Mouse (Mus musculus): ENCODE measurements at regions not wholly inside any gene's neighbourhood (a gene's known extent, or its start where the extent isn't known, plus 50 kb on each side); places are given as distances from the start of the nearest gene placed in this dataset.

DNA sequence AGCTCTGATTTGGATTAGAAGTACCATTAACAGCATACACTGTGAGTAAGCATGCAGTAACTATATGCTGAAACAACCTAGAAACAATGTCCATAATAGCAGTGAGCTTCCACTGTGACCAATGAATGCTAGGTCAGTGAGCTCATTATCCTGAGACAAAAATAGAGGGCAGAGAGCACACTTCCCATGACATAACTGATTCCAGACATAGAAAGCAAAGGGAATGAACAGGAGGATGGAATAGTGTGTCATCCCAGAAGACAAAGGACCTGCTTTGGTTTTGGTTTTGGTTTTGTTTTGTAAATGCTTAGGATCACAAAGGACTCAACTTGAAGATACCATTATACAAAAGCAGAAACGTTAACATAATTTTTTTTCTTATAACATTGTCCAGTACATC lies 150.8 kb upstream of the Nr3c2 start:
- no peak for DNase-seq

DNA sequence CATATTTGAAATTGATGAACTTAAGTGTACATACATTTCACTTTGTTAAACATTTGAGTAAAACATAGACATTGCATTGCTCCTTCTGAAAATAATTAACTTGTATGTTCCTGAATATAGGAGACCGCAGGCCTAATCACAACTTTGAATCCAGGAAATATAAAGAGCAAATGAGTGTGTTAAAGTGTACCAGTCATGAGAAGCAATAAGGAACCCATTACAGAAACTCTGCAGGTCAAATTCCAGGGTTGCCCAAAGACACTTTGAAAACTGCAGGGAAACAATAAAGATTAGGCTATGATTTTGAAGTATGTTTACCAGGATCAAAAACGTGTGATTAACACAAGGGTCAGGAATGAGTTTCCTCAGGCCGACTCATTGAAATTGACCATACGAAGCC lies 149.0 kb upstream of the Nr3c2 start:
- DNase-seq: no peak

DNA sequence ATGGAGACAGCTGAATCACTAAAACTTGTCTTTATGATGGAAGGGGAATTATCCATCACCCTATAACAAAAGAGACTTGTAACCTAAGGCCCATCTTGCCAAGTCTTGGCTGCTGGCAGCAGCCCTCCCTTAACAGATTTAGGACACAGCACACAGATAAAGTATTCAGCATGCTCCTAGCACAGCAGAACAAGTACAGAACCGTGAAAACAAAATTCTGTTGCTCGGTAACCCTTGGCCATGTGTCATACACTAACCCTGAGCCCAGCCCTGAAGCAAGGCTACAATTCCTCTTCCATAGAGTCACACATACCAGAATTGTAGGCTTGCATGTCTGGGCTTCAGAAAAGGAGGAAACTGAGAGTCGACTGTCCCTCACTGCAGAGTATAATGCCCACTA lies 145.1 kb upstream of the Nr3c2 start:
- no peak for DNase-seq

DNA sequence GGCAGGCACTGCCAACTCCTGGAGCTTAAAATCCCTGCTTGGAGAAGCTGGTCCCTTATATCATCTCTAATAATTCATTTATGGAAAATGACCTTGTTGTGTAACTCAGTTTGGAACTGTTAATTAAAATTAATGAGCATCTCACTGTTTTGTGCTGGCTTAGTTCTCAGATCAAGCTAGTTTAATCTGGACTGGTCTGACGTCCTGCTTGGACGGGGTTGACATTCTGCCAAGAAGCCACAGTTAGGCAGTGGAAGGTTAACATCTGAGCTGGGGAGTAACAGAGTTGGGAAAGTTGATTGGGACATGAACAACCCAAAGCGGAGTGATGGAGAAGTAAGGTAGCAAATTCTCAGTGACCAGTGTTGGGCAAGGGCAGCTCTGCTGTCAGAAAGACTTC lies 135.0 kb upstream of the Nr3c2 start:
- no peak for DNase-seq

DNA sequence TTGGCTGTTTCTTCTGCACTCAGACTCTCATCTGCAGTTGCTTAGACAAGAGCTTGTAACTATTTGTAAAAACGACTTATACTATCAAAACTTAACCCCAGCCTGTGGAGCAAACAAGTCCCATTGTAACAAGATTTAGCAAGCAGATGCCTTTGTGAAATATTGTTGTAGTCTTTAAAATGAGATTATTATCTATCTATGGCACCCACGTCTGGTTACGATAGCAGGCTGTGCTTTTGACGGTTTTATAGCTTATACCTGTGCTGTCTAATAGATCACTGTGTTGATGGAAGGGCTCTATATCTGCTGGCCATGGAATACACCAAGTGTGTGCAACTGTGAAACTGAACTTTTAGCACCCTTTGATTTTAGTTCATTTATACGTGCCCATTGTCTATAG lies 130.9 kb upstream of the Nr3c2 start:
- no peak for DNase-seq

DNA sequence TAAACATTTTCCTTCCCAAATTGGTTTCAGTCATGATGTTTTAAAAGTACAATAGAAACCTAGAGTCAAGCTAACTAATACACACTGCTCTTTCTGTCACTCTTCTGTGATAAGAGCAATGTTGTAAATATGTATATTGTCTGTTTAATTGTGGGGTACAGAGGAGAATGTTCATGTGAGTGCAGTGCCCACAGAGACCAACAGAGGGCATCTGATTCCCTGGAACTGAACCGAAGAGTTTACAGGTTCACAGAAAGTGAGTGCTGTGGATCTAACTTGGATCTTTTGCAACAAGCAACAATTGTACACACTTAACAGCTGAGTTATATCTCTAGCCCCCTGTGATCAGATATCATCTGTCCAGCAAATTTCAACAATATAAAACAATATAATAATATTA lies 111.5 kb upstream of the Nr3c2 start:
- peak in 1 of 2 experiments; percentile 8 for DNase-seq

DNA sequence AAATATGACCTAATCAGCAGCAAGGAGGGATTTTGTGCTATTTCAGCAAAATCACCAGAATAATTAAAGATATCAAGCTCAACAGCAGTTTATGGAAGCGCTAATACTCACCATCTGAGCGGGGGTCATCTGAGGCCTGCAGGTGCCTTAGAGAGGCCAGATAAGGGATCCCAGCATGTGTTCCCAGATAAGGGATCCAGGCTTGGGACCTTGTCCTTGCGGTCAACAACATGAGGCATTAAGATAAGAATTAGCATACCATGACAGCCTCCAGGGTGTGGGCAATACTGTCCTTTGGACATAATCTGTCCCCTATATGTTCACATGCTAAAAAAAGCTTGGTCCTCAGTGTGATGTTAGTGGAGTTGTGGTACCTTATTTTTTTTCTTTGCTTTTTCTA lies 105.4 kb upstream of the Nr3c2 start:
- DNase-seq: no peak

DNA sequence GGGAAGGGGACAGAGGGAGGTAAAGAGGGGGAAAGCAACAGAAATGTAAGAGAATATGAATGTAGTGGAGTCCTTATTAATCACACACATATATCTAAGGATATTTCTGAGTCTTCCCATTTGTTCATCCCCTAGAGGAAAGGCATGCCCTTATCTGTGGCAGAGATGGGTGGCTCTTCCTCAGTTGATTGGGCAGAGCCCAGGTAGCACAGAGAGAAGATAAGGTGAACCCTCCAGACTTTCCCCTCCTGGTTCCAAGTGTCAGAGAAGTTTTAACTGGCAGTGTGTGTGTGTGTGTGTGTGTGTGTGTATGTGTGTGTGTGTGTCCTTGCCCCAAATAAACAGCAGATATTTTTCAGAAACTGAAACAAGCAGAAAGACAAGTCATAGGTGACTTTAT lies 99.2 kb upstream of the Nr3c2 start:
- no peak for DNase-seq

DNA sequence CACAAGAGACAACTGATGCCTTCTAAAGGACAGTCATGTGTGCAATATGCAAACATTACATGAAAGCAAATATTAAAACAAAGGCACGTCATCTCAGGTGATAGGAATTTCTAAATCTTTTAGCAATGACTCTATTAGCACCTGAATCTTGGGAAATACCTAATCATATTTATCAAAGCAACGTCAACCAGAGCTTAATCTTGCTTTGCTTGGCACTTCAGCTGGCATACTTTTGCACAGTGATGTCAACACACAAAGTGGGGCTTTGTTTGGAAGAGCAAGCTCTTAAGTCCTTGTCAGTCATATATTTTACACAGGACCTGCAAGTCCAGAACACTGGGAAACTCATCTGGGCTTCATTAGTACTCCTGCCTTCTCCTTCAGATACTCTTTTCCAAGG lies 75.8 kb upstream of the Nr3c2 start:
- DNase-seq: no peak

Data from kidney, postnatal 4 days (tissue).